Mouse (Mus musculus) neutrophil, adult 65 days (primary cell): ENCODE measurements around the gene Cyp4v3. TPM values are rescaled to one million over a fixed set of nuclear protein-coding genes. Genes with fewer than 3 reads are reported as not detected.

Experiments
- total RNA-seq: library from RNA; stranded (reverse); gene quantifications from 2 replicates; pipeline ENCODE4 v1.2.4, GENCODE M21; 2023

Gene Cyp4v3
- total RNA-seq: 2.8 and 2.9 TPM in 2 replicates

GRCm38 (mm10) chr8:45332685-45333409, at the start of gene Cyp4v3:
Gene Cyp4v3, minus strand, starts transcription at chr8:45333216.

GRCm38 (mm10) chr8:45381963-45382347, 48.9 kb upstream of the Cyp4v3 start, which contains the start of gene Fam149a:
Gene Fam149a, minus strand, starts transcription at chr8:45382291.

GRCm38 (mm10) chr8:45308366-45308765, 24.6 kb downstream of the Cyp4v3 start, which contains the start of gene Gm45753:
Gene Gm45753, minus strand, starts transcription at chr8:45308466.

GRCm38 (mm10) chr8:45294687-45295086, 38.3 kb downstream of the Cyp4v3 start, which contains the start of gene Klkb1:
Gene Klkb1, minus strand, starts transcription at chr8:45294859.

GRCm38 (mm10) chr8:45261920-45262319, 71.1 kb downstream of the Cyp4v3 start, which contains the start of gene F11:
Gene F11, minus strand, starts transcription at chr8:45262031.

Other genes starting within 250 kb of the Cyp4v3 start
- gene F11, start 71.2 kb downstream of the Cyp4v3 start, total RNA-seq: not detected in 2 replicates
- not detected in 2 replicates for gene Klkb1, start 38.4 kb downstream of the Cyp4v3 start, total RNA-seq
- not detected in 2 replicates for gene Gm45753, start 24.8 kb downstream of the Cyp4v3 start, total RNA-seq
- gene Fam149a, start 49.1 kb upstream of the Cyp4v3 start, total RNA-seq: 0.14 and 0.16 TPM in 2 replicates
- gene Tlr3, start 77.9 kb upstream of the Cyp4v3 start, total RNA-seq: 0.28 and 0.77 TPM in 2 replicates
- gene Sorbs2, start 174.6 kb upstream of the Cyp4v3 start, total RNA-seq: 0.13 and 0.45 TPM in 2 replicates